Mouse (Mus musculus) kidney, adult 2 months (tissue): ENCODE data around the gene Tuba4a.

ENCODE experiments used
- CTCF ChIP-seq: fragments of 200-500 bp; conservative IDR thresholded peaks from 2 replicates; pipeline ENCODE4 v1.5.1; 2011; ENCODE audit warnings: low read depth, mild to moderate bottlenecking, control low read depth, low read length, moderate library complexity, mixed read lengths; ENCODE audit not compliant: insufficient read depth, insufficient read length
- POLR2A ChIP-seq: fragments of 200-500 bp; IDR thresholded peaks from one replicate; pipeline ENCODE4 v1.6.1; 2011; ENCODE audit warnings: low read depth, low read length, control low read depth

DNA sequence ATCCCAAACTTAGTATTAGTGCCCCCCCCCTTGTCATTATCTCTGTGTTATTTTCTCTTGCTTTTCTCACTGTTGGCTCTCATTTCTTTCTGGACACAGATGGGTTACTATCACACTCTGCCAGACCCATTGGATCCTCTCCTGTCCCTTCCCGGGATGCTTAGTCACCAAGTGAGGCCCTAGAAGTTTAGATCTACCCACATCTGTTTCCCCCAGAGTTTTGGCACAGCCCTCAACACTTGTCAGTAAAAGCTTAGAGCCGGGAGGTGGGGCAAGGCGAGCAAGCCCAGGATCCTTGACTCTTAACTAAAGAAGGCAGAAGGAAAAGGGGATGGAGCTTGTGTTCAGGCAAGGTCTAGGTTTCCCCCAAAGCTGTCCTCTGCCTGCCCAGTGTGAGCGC, 9.5 kb upstream of the Tuba4a start:
- TF ChIP-seq CTCF = no peak
- no peak for TF ChIP-seq POLR2A
